Mouse (Mus musculus) liver, adult 2 months (tissue): ENCODE measurements around the gene Tmsb15l.
"Not testable (repeated sequence)": the region's sequence is repeated elsewhere in the genome, so short reads cannot be mapped to it uniquely, and the experiment has no call there.

ENCODE experiments used
- CTCF ChIP-seq: fragments of 200-500 bp; IDR thresholded peaks from 2 replicates; pipeline ENCODE4 v1.5.1; 2011; ENCODE audit warnings: low read depth, low read length, control low read depth
- POLR2A ChIP-seq: fragments of 200-500 bp; IDR thresholded peaks from 2 replicates; pipeline ENCODE4 v1.6.1; 2011; ENCODE audit warnings: low read length, control low read depth; ENCODE audit not compliant: insufficient read depth; ENCODE audit errors: extremely low read depth

- not testable (repeated sequence) for TF ChIP-seq CTCF, POLR2A
These were observed 1.3 kb downstream of the Tmsb15l start, which contains the start of gene Tmsb15b2 for GRCm38 (mm10) chrX:136975397-136975796.
